Mouse (Mus musculus): Measurements from ENCODE around the gene Marc2. TPM values are rescaled to one million over a fixed set of nuclear protein-coding genes. Genes with fewer than 3 reads are reported as not detected.

The Marc2 gene
- polyA plus RNA-seq, 1 experiment from 2014 or later = 204 TPM

DNA sequence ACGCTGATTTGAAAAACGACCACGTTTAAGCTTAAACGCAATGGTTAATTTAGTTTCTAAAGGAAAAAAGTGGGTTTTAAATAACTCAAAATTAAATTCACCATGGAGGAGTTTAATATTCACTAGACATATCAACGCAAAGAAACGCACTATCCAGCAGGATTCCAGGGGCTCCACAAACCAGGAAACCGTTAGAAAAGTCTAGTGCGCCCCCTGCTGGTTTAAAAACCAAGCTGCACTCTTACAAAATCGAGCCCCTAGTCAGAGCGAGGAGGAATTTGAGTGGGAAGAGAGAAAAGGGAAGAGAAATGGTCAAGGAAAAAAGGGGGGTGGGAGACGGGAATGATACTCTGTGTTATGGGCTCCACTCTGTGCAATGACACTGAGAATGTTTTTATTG is 21.2 kb downstream of the Marc2 start:
- ATAC-seq (ENCODE audit: insufficient number of reproducible peaks, low FRiP score, low TSS enrichment, low read depth) = no peak
- H3K4me1 ChIP-seq = peaks cover 16% of the 10 kb centered on the region
- WGBS = 24% methylated on average over 11 of the region's 11 CpGs
- H3K4me2 ChIP-seq = no peak overlapping the region
- H3K27ac ChIP-seq = no peak overlapping the region
- no peaks in the 10 kb centered on the region for H3K27me3 ChIP-seq
- no peak overlapping the region for H3K4me3 ChIP-seq
- peaks cover 26% of the 10 kb centered on the region for H3K36me3 ChIP-seq
- H3K9ac ChIP-seq = no peak overlapping the region
- no peaks in the 10 kb centered on the region for H3K9me3 ChIP-seq

DNA sequence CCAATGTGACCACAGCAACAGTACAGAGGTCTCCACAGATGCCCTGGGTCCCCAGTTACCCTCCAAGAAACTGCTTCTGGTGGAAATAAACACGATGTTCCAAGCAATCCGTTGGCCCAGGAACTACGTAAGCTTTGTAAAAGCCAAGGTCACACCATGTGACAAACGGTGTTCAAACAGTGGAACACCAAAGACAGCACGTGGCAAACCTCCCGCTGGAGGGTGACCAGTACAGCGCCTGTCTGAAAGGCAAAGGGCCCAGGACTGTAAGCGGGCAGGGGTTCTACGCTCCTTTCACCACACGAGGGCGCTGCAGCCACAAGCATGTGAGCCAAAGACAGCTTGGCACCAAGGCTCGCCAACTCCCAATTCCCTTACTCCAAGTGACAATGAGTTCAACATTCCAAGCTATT is 21.8 kb downstream of the Marc2 start:
- Histone ChIP-seq H3K9ac (no peak overlapping the region), H3K9me3 (no peaks in the 10 kb centered on the region), H3K4me1 (peaks cover 16% of the 10 kb centered on the region), H3K36me3 (peaks cover 26% of the 10 kb centered on the region), H3K27me3 (no peaks in the 10 kb centered on the region), H3K4me3 (no peak overlapping the region), H3K27ac (no peak overlapping the region), H3K4me2 (no peak overlapping the region)
- WGBS = 6% methylated on average over 12 of the region's 12 CpGs
- ATAC-seq (ENCODE audit: insufficient number of reproducible peaks, low FRiP score, low TSS enrichment, low read depth) = no peak

DNA sequence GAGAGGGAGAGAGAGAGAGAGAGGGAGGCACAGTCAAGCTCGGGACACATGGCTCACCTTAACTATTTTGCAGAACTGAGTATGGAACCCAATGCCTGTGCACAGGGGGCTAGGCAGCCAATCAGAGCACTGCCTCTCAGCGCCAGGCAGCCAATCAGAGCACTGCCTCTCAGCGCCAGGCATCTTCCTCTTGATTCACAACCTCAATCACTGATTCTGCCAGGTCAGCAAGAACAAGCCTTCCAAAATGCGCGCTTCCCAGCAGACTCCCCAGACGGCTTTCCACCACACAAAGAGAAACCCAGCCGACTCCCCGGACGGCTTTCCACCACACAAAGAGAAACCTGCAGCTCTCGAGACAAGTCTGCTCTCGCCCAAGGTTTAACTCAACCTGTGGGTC is 23.6 kb downstream of the Marc2 start:
- no peaks in the 10 kb centered on the region for H3K27me3 ChIP-seq
- no peaks in the 10 kb centered on the region for H3K9me3 ChIP-seq
- no peak overlapping the region for H3K4me3 ChIP-seq
- H3K27ac ChIP-seq = no peak overlapping the region
- H3K36me3 ChIP-seq = peaks cover 38% of the 10 kb centered on the region
- peaks cover 16% of the 10 kb centered on the region for H3K4me1 ChIP-seq
- WGBS = 18% methylated on average over 11 of the region's 11 CpGs
- no peak; the same call in 1 of the 2 replicates for ATAC-seq (ENCODE audit: insufficient number of reproducible peaks, low FRiP score, low TSS enrichment, low read depth)
- H3K4me2 ChIP-seq = 0 out of 2 replicates have a peak overlapping the region, but pooled peaks have one; percentile 5
- H3K9ac ChIP-seq = no peak overlapping the region

DNA sequence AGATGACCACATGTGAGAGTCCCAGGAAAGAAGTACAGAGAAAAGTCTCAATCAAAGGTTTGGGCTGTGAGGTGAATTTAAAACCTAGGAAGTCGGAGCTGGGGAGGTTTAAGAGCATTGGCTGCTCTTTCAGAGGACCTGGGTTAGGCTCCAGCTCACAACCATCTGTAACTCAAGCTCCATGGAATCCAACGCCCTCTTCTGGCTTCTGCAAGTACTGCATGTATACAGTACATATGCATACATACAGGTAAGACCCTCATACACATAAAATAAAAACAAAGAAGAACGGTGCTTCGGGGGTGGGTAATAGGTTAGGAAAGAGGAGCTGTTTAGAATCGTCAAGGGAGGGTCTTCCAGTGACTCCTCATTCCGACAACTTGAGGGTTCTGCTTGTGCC is 28.5 kb downstream of the Marc2 start:
- WGBS = 80% methylated on average over 6 of the region's 6 CpGs
- Histone ChIP-seq H3K4me1 (peaks cover 3% of the 10 kb centered on the region), H3K9me3 (no peaks in the 10 kb centered on the region), H3K4me2 (no peak overlapping the region), H3K4me3 (no peak overlapping the region), H3K27me3 (no peaks in the 10 kb centered on the region), H3K36me3 (peaks cover 54% of the 10 kb centered on the region), H3K9ac (no peak overlapping the region), H3K27ac (no peak overlapping the region)
- ATAC-seq (ENCODE audit: insufficient number of reproducible peaks, low FRiP score, low TSS enrichment, low read depth) = no peak

DNA sequence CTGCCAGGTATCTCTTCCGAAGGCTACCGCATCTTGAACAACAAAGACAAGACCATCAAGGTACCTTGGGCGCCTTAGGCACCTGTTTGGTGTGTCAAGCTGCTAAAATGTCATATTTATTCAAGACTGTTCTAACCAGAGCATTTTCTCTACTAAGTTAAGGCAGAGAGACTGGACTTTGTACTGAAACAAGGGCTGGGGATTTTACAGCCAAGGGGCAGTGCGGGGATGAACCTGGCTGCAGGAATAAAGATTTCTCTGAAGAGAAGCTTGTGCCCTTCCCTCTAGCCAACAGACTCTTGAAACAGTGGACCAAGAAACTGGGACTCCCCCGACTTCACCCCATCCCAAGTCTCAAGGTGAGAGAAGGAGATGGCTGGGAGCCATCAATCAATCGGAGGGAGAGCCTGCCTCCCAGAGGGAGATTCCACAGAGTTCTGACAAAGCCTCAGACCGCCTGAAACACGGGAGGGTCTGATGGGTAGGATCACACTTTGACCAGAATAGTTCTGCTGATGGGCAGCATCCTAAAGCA is 34.5 kb downstream of the Marc2 start:
- 66% methylated on average over 8 of the region's 8 CpGs for WGBS
- H3K36me3 ChIP-seq = peaks cover 16% of the 10 kb centered on the region; the same call in 1 of the 2 replicates
- no peak overlapping the region for H3K9ac ChIP-seq
- H3K4me1 ChIP-seq = peaks cover 12% of the 10 kb centered on the region
- ATAC-seq (ENCODE audit: insufficient number of reproducible peaks, low FRiP score, low TSS enrichment, low read depth) = no peak
- H3K4me3 ChIP-seq = no peak overlapping the region
- no peaks in the 10 kb centered on the region for H3K9me3 ChIP-seq
- H3K4me2 ChIP-seq = no peak overlapping the region
- H3K27ac ChIP-seq = no peak overlapping the region
- peaks cover 33% of the 10 kb centered on the region for H3K27me3 ChIP-seq

DNA sequence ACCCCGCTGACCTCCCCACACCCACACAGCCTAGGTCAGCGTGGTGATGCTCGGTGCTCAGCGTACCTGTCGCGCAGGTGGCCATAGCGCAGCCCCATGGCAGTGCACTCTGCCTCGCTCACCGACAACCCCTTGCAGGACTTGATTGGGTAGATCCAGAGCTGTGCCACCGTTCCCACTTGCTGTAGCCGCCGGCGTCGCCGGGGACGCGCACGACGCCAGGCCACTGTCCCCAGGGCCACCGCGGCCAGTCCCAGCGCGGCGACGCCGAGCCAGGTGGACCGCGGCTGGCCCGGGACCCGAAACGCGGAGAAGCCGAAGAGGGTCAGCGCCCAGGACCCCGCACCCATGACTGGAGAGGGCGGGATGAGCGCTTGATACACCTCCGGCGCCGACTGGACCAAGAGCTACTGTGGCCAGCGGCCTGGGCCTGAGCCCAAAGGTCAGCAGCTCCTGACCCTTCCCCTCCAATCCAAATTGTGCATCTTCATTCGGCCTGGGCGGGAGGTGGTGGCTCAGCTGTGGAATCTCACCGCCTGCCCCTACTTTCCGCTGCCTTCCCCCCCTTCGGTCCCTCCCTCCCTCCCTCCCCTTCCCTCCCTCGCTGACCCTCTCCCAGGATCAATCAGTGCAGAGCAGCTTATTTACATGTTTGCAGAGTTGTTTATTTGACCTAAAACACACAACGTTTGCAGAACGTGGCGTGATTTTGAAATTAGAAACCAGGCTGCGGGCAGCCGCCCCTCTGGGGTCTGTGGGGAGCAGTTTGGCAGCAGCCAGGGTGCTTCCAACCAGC is 35.3 kb downstream of the Marc2 start, which contains the start of gene Marc1:
Gene Marc1, minus strand, starts transcription at position 534 of the 796 bp plus-strand sequence.
- ATAC-seq (ENCODE audit: insufficient number of reproducible peaks, low FRiP score, low TSS enrichment, low read depth) = no peak
- Histone ChIP-seq H3K9me3 (no peaks in the 10 kb centered on the region), H3K9ac (0 out of 2 replicates have a peak within 1 kb of the TSS, but pooled peaks have one; percentile 23), H3K27ac (no peak within 1 kb of the TSS), H3K4me1 (peaks cover 12% of the 10 kb centered on the region), H3K4me2 (peak within 1 kb of the TSS; percentile 61), H3K4me3 (peak within 1 kb of the TSS; percentile 31), H3K27me3 (peaks cover 33% of the 10 kb centered on the region), H3K36me3 (peaks cover 16% of the 10 kb centered on the region; the same call in 1 of the 2 replicates)
- WGBS = 7% methylated on average over 52 of the region's 52 CpGs

DNA sequence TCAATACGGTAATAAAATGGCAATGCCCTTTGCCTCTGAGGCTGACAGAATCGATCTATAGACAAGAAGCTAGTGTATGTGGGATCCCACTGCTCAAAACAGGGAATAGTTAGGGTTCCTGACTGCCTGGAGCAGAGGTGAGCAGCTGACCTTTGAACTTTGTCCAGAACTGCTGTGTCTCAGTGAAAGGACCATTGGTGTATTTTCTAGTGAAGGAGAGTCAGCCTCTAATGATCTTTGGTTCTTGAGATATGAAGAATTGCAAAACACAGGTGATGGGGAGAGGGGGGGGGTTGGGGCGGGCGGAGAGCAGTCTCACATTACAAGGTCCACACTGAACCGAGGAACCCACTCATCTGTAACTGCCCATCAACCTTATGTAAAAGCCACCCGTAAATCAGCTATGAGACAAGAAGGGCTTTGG is 36.7 kb downstream of the Marc2 start:
- no peak overlapping the region for H3K27ac ChIP-seq
- H3K4me3 ChIP-seq = no peak overlapping the region
- H3K9me3 ChIP-seq = no peaks in the 10 kb centered on the region
- peaks cover 12% of the 10 kb centered on the region for H3K4me1 ChIP-seq
- WGBS = 53% methylated on average over 6 of the region's 6 CpGs
- peaks cover 33% of the 10 kb centered on the region for H3K27me3 ChIP-seq
- no peak overlapping the region for H3K4me2 ChIP-seq
- ATAC-seq (ENCODE audit: insufficient number of reproducible peaks, low FRiP score, low TSS enrichment, low read depth) = no peak
- H3K9ac ChIP-seq = no peak overlapping the region
- peaks cover 11% of the 10 kb centered on the region; the same call in 1 of the 2 replicates for H3K36me3 ChIP-seq

DNA sequence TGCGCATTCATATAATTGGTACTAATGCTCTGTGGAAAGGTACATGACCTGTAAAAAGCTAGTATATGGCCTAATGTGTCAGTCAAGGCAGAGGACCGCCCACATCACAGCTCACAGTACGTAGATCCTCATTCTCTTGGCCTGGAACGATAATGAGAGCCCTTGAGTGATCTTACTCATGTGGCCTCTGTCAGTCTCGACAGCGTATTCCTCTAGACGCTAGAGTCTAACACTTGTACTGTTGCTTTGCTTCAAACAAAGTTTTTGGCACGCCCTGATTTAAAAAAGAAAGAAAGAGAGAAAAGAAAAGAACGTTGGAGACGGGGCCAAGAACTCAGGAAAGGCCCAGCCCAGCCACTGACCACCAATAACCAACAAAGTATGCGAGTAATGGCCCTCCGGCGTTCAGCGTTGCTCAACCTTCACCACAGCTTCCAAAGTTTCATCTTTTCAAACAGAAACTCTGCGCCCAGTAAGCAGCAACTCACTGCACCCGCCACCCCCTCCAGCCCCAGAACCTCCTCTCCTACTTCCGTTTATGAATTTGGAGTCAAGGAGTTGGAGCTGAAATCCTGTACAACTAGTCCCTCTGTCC is 37.7 kb downstream of the Marc2 start:
- Histone ChIP-seq H3K27ac (no peak overlapping the region), H3K4me2 (no peak overlapping the region), H3K9me3 (no peaks in the 10 kb centered on the region), H3K9ac (no peak overlapping the region), H3K4me3 (no peak overlapping the region), H3K27me3 (peaks cover 33% of the 10 kb centered on the region), H3K4me1 (peaks cover 12% of the 10 kb centered on the region), H3K36me3 (peaks cover 11% of the 10 kb centered on the region; the same call in 1 of the 2 replicates)
- WGBS = 83% methylated on average over 17 of the region's 17 CpGs
- no peak for ATAC-seq (ENCODE audit: insufficient number of reproducible peaks, low FRiP score, low TSS enrichment, low read depth)

DNA sequence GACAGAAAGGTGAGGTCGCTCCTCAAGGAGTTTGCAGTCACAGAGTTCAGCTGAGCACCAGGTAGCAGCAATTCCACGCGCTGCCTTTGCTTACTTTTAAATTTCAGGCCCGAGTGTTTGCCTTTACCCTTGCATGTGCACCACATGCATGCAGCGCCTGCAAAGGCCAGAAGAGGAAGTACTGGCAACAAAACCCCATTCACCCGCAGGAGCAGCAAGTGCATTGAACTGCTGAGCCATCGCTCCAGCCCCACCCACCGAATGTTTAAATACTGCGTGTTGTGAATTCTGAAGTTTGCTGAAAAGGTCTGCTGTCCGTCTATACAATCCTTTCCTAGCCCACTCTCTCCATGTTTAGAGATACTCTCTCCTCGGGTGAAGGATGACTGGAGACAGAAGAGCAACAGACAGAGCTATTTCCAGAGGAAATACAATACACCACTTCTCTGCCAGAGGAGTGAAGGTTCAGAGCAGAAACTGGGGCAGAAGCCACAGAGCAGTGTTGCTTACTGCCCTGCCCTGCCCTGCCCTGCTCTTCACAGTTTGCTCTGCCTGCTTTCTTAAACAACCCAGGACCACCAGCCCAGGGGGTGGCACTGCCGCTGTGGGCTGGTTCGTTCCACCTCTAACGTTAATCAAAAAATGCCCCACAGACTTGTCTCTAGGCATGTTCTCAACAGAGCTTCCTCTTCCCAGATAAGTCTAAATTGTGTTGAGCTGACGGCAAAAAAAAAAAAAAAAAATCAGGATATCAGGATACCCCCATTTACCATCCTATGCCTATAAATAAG is 38.4 kb downstream of the Marc2 start:
- H3K36me3 ChIP-seq = peaks cover 5% of the 10 kb centered on the region; the same call in 1 of the 2 replicates
- peaks cover 12% of the 10 kb centered on the region for H3K4me1 ChIP-seq
- no peak overlapping the region for H3K9ac ChIP-seq
- H3K27me3 ChIP-seq = peaks cover 33% of the 10 kb centered on the region
- H3K9me3 ChIP-seq = no peaks in the 10 kb centered on the region
- H3K4me2 ChIP-seq = no peak overlapping the region
- H3K27ac ChIP-seq = no peak overlapping the region
- no peak overlapping the region for H3K4me3 ChIP-seq
- 73% methylated on average over 15 of the region's 15 CpGs for WGBS
- no peak for ATAC-seq (ENCODE audit: insufficient number of reproducible peaks, low FRiP score, low TSS enrichment, low read depth)

DNA sequence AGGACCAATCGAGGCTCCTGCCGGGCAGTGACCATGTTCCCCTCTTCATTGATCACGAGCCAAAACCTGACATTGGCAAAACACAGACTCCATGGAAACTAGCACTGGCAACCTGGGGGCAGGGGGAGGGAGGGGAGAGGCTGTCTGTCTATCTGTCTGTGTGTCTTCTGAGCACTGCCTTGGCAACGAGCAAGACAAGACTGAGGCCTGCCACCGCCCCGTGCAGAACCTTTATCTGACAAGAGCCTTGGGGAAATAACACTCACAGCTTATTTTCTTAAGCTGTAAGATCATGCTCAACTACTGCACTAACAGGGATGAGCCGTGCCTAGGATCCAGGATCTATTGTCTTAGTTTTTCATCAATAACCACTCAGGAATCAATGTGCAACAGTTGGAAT is 39.1 kb downstream of the Marc2 start:
- Histone ChIP-seq H3K27me3 (peaks cover 29% of the 10 kb centered on the region), H3K9ac (no peak overlapping the region), H3K4me2 (no peak overlapping the region), H3K4me3 (no peak overlapping the region), H3K4me1 (peaks cover 12% of the 10 kb centered on the region), H3K36me3 (no peaks in the 10 kb centered on the region), H3K9me3 (no peaks in the 10 kb centered on the region), H3K27ac (no peak overlapping the region)
- ATAC-seq (ENCODE audit: insufficient number of reproducible peaks, low FRiP score, low TSS enrichment, low read depth) = no peak
- WGBS = 77% methylated on average over 7 of the region's 7 CpGs

DNA sequence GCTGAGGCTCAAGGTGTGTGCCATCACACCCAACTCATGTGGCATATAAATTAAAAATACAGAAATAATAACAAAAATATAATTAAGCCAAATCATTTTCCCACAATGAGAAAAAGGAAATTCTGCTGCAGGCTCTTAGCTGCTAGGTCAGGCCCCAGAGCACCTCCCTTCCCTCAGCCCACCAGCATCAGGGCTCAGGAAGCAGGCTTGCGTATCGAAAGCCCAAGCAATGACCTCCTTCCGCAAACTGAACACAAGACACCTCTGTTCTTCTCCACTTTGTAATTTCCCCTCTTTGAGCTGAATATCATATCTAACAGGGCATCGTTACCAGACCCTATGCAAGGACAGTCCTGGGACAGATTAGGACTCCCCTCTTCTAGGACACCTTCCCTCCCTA is 40.5 kb downstream of the Marc2 start:
- Histone ChIP-seq H3K4me2 (no peak overlapping the region), H3K4me1 (peaks cover 5% of the 10 kb centered on the region), H3K4me3 (no peak overlapping the region), H3K9ac (no peak overlapping the region), H3K9me3 (no peaks in the 10 kb centered on the region), H3K27me3 (peaks cover 15% of the 10 kb centered on the region), H3K27ac (no peak overlapping the region), H3K36me3 (no peaks in the 10 kb centered on the region)
- ATAC-seq (ENCODE audit: insufficient number of reproducible peaks, low FRiP score, low TSS enrichment, low read depth) = no peak
- 90% methylated on average over 4 of the region's 4 CpGs for WGBS
